Mouse (Mus musculus): Measurements from ENCODE around the gene Chst1. TPM values are rescaled to one million over a fixed set of nuclear protein-coding genes. Genes with fewer than 3 reads are reported as not detected.

Gene Chst1
- total RNA-seq (2021): 100 to 1,000 TPM; 247 to 264 TPM

DNA sequence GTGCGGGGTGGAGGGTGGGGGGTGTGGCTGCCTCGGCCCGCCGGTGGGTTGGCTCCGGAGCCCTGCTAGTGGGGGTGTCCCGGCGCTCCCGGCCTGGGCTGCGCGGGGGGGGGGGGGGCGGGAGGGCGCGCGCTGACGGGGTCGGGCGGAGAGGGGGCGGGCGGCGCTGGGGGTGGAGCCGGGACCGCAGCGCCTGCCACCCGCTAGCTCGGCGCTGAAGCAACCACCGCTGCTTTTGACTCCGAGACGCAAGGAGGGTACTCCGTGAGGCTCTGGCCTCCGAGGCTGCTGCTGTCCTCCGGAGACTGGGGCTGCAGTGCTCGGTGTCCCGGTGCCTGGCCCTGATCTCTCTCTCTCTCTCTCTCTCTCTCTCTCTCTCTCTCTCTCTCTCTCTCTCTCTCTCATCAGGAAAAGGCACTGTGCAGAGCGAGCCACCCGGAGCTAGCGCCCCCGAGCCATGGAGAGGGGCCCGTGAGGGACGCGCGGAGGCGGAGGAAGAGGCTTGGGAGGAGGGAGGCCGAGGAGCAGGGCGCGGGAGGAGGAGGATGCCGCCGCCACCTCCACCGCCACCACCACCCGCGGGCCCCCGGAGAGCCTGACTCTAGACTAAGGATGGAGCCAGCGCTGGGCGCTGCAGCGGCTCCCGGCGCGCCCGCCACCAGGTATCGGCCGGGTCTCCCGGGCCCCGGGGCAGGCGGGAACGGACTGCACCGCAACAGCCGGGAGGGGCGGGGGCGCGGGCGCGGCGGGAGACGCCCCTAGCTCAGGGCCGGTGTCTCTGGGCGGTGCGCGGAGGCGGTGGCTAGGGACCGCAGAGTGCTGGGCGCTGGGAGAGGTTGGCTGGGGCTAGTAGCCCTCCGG lies at the start of gene Chst1:
Gene Chst1, plus strand, starts transcription at position 221 of the 861 bp plus-strand sequence.
- intact Hi-C loops (cut with DNase I): loop anchor here (2.0 kb wide), 1 partner anchor 69 kb away; no protein-coding TSS in a partner anchor
- DNase-seq (ENCODE audit: low spot score in 2 of 2): peak in 1 of 2 experiments; percentile 73

- intact Hi-C loops (cut with DNase I): no loop called here
- no peak for DNase-seq (ENCODE audit: low spot score in 2 of 2)
These were observed 49.5 kb upstream of the Chst1 start for GRCm38 (mm10) chr2:92550051-92550450.

- intact Hi-C loops (cut with DNase I): no loop called here
These were observed 45.0 kb upstream of the Chst1 start for GRCm38 (mm10) chr2:92554536-92554935.

GRCm38 (mm10) chr2:92562930-92563329 lies 36.6 kb upstream of the Chst1 start:
- no peak for DNase-seq (ENCODE audit: low spot score in 2 of 2)
- intact Hi-C loops (cut with DNase I): no loop called here

More at GRCm38 (mm10) chr2:92554536-92554935, 45.0 kb upstream of the Chst1 start:
- no peak for DNase-seq (ENCODE audit: low spot score in 2 of 2)

DNA sequence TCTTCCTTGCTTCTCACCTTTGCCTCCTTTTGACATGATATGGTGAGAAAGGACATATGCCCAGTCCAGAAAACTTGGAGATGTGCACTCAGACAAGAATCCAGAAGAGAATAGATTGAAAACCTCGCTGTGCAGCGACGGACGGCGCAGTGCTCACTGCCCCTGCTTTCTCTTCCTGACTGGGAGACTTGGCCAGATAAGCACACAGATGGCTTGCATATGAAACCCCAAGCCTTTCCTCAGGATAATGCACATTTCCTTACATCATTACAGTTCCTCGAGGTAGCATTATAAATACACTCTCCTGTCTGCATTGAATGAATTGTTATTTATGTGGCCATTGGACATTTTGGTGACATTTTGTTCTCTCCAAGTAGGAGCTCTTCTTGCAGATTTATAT lies 28.9 kb upstream of the Chst1 start:
- DNase-seq (ENCODE audit: low spot score in 2 of 2): no peak
- intact Hi-C loops (cut with DNase I): no loop called here

DNA sequence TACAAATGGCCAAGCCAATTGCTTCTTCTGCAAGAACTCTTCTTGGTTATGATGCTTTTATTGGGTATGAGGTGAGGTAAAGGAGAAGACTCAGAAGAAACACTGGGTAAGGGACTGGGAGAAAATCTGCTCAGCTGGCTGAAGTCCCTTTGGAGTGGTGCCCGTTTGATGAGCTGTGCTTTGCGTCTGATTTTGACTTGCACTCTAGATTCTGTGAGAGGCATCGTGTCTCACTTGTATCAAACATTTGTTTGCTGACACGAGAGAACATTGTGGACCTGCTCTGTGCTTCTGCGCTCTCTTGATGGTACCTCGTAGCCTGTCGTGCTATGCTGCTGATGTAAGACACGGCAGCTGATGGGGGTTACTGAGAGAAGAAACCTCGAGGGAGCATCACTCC lies 21.7 kb upstream of the Chst1 start:
- intact Hi-C loops (cut with DNase I): no loop called here
- peak; percentile 22 to 29 for DNase-seq (ENCODE audit: low spot score in 2 of 2)

- intact Hi-C loops (cut with DNase I): no loop called here
- no peak for DNase-seq (ENCODE audit: low spot score in 2 of 2)
These were observed 18.2 kb upstream of the Chst1 start for GRCm38 (mm10) chr2:92581302-92581701.

GRCm38 (mm10) chr2:92582596-92582995 lies 16.9 kb upstream of the Chst1 start:
- no peak for DNase-seq (ENCODE audit: low spot score in 2 of 2)
- intact Hi-C loops (cut with DNase I): no loop called here

GRCm38 (mm10) chr2:92587806-92588205 lies 11.7 kb upstream of the Chst1 start:
- intact Hi-C loops (cut with DNase I): no loop called here
- DNase-seq (ENCODE audit: low spot score in 2 of 2): no peak

GRCm38 (mm10) chr2:92594929-92595730 lies 4.4 kb upstream of the Chst1 start:
- DNase-seq (ENCODE audit: low spot score in 2 of 2): no peak
- intact Hi-C loops (cut with DNase I): loop anchor here (5.0 kb wide), 1 partner anchor 53 kb away; no protein-coding TSS in a partner anchor

- peak in 1 of 2 experiments; percentile 54 for DNase-seq (ENCODE audit: low spot score in 2 of 2)
- intact Hi-C loops (cut with DNase I): no loop called here
These were observed 2.2 kb upstream of the Chst1 start for GRCm38 (mm10) chr2:92597291-92597690.

GRCm38 (mm10) chr2:92598941-92599486 lies 493 bp upstream of the Chst1 start:
- no peak for DNase-seq (ENCODE audit: low spot score in 2 of 2)
- intact Hi-C loops (cut with DNase I): no loop called here

- intact Hi-C loops (cut with DNase I): loop anchor here (2.0 kb wide), 1 partner anchor 70 kb away; no protein-coding TSS in a partner anchor
- no peak for DNase-seq (ENCODE audit: low spot score in 2 of 2)
These were observed 802 bp downstream of the Chst1 start for GRCm38 (mm10) chr2:92600348-92600670.

DNA sequence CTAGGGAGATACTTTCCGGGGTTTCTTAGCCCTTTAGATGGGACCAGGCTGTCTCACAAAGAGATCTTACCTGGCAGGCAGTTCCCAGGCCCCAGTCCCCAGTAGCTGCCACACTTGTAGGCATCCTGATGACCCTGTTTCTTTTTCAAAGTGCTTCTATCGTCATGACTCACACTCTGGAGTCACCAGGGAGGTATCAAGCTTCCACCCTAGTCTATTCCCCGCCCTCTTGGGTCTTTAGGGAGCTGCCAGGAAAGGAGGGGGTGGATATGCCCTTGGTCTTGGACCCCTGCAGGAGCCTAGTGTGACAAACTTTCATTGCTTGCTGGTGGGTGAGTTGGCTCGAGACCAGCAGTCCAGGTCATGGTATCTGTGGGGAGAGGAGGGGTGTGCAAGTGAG lies 1.7 kb downstream of the Chst1 start:
- DNase-seq (ENCODE audit: low spot score in 2 of 2): no peak
- intact Hi-C loops (cut with DNase I): loop anchor here (2.0 kb wide), 1 partner anchor 70 kb away; no protein-coding TSS in a partner anchor

GRCm38 (mm10) chr2:92602073-92602472 lies 2.6 kb downstream of the Chst1 start:
- intact Hi-C loops (cut with DNase I): no loop called here
- no peak for DNase-seq (ENCODE audit: low spot score in 2 of 2)

- DNase-seq (ENCODE audit: low spot score in 2 of 2): no peak
- intact Hi-C loops (cut with DNase I): no loop called here
These were observed 4.1 kb downstream of the Chst1 start for GRCm38 (mm10) chr2:92603591-92603990.

DNA sequence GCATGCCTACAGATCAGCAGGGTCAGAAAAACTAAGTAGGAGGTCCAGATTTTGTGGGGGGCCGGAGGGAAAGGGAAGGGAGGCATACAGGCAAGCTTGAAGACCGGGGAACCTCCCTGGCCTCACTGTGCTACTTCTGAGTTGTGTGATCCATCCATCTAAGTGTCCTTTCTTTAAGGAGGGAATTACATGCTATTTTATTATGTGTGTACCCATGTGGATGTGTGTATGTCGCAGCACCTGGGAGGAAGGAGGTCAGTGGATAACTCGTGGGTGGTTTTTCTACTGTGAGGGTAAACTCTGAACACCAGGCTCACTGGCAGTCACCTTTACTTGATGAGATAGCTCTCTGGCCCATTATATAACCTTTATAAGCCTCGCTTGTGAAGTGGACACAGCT lies 5.1 kb downstream of the Chst1 start:
- intact Hi-C loops (cut with DNase I): loop anchor here (2.0 kb wide), 1 partner anchor 118 kb away; no protein-coding TSS in a partner anchor

DNA sequence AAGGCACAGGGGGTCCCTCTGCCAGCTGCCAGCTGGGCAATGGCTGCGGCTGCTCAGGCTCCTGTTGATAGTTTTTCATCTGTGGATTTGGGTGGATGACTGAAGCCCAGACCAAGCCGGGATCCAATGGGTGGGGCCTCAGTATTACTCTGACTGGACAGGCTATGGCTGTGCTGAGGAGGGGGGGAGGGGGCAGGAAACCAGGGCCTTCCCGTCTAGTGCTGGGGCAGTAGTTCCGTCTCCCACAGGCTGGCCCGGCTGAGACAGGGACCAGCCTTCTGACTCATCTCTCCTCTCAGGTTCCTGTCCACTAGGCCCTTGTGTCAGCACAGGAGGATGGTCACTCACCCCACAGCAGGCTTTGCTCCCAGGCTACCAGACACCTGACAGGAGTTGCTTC lies 6.5 kb downstream of the Chst1 start:
- intact Hi-C loops (cut with DNase I): loop anchor here (2.0 to 5.0 kb wide), 4 partner anchors 46 to 119 kb away; no protein-coding TSS in a partner anchor

More for the DNA sequence above, 5.1 kb downstream of the Chst1 start:
- no peak for DNase-seq (ENCODE audit: low spot score in 2 of 2)

GRCm38 (mm10) chr2:92607153-92607552 lies 7.6 kb downstream of the Chst1 start:
- intact Hi-C loops (cut with DNase I): loop anchor here (5.0 kb wide), 3 partner anchors 45 to 85 kb away; no protein-coding TSS in a partner anchor
- no peak for DNase-seq (ENCODE audit: low spot score in 2 of 2)

More for the DNA sequence above, 6.5 kb downstream of the Chst1 start:
- no peak for DNase-seq (ENCODE audit: low spot score in 2 of 2)

DNA sequence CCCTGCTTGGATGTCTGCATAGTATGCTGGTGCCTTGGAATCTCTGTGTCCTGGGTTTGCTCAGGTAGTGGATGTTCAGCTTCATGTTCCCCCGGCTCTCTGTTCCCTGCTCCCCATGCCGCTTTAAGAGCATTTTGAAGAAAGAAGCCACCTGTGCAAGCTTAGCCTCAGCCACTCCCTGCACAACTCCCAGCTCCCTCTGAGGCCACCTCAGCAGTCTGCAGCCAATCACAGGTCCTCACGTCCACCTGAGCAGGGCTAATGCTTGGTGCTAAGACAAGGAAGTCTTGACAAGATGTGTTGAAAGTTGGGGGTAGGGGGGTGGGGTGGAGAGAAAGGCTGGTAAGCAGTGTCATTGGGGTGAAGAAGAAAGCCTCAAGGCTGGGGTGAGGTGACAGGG lies 8.1 kb downstream of the Chst1 start:
- intact Hi-C loops (cut with DNase I): loop anchor here (5.0 kb wide), 3 partner anchors 45 to 85 kb away; no protein-coding TSS in a partner anchor
- DNase-seq (ENCODE audit: low spot score in 2 of 2): no peak
